Mouse (Mus musculus) spleen, postnatal 0 days (tissue): ENCODE data around the gene Zw10. TPM values are rescaled to one million over a fixed set of nuclear protein-coding genes. Genes with fewer than 3 reads are reported as not detected.

Experiments used
- polyA plus RNA-seq: library from polyadenylated mRNA; unstranded; fragments of >200 nt; fragmentation: Nextera tagmentation; extraction: Ambion mirVana; gene quantifications from 2 replicates; pipeline ENCODE4 v1.2.1, GENCODE M21; 2015

Gene Zw10
- 23.1 and 23.5 TPM in 2 replicates for polyA plus RNA-seq

DNA sequence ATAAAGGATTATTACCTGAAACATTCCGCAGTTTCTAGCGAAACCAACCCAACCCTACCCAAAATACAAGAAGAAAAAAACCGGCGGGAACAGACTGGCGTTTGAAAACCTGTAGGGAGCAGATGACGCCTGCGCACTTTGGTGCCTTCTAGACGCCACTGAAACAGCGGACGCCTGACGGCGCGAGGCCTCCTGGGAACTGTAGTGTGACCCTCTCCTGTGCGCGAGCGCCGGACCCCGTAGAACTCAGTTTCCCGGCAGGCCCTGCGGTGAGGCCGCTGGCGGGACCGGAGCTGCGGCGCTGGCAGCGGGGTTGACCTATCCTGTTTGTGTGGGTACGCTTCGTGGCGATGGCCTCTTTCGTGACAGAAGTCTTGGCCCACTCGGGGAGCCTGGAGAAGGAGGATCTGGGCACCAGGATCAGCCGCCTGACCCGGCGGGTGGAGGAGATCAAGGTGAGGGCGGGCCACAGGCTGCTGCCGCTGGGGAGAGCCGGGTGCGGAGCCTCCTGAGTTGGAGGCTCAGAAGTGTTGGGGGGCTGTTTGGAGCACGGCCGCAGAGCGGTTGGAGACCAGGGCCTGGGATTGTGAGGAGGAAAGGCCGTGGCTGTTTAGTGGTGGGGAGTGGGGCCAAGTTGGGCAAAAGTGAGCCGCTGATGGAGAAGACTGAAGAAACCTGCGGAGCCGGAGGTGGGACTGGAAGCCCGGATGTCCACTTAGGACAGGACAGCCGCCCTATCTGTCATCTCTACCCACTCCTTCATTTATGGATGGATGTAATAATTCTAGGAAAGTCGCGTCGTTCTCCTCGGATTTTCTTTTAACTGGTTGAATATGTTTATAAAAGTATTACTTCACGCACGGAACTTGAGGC, at the start of gene Zw10:
Gene Zw10, plus strand, starts transcription at position 281 of the 873 bp plus-strand sequence.

GRCm38 (mm10) chr9:49081107-49081506, 25.7 kb downstream of the Zw10 start, which contains the start of gene Tmprss5:
Gene Tmprss5 (plus strand): TSS chr9:49081260.

Other genes starting within 250 kb of the Zw10 start
- gene Zbtb16, start 219.4 kb upstream of the Zw10 start, polyA plus RNA-seq, result 1.7 and 1.8 TPM in 2 replicates
- not detected in 2 replicates for gene Htr3a, start 144.5 kb upstream of the Zw10 start, polyA plus RNA-seq
- not detected in 2 replicates for gene Htr3b, start 90.6 kb upstream of the Zw10 start, polyA plus RNA-seq
- gene Usp28, start 70.2 kb upstream of the Zw10 start, polyA plus RNA-seq, result 3.8 and 8.5 TPM in 2 replicates
- not detected in 2 replicates for gene Tmprss5, start 25.6 kb downstream of the Zw10 start, polyA plus RNA-seq
- not detected in 2 replicates for gene Gm4894, start 194.9 kb downstream of the Zw10 start, polyA plus RNA-seq